In genomic region chr7:100497982-100498381, GRCm38 (mm10) we compare ENCODE assay signal across 25 mouse cellular contexts. TPM values are rescaled to one million over a fixed set of nuclear protein-coding genes. Genes with fewer than 3 reads are reported as not detected.
A peak's percentile ranks its signal among the peaks of the same experiment; 100 is the strongest.
DNase-seq lines count a peak whose midpoint lies in the region; ATAC-seq and TF ChIP-seq lines count a peak whose summit lies in the region.
"Had no signal": no experiment of that assay in that cellular context is flagged by ENCODE, and none has a peak within 500 bp of the region (broad histone marks: within the 10 kb centered on the region; RNA-seq: fewer than 3 reads in every experiment).

No protein-coding gene starts in this region.

- peak; percentile 23 for DNase-seq in CD4-positive, CD25-positive, alpha-beta regulatory T cell, adult 2 months (ENCODE audit: low read depth, low spot score)
- DNase-seq in liver, embryonic 13.5 days, result no peak
- no peak for DNase-seq in liver, embryonic 11.5 days (ENCODE audit: low spot score)
- DNase-seq in G1E (ENCODE audit: low spot score), result no peak
- peak; percentile 28 for DNase-seq in naive thymus-derived CD4-positive, alpha-beta T cell, adult 2 months (ENCODE audit: low read depth)
- DNase-seq in cerebellum, postnatal 14 days, result no peak
- DNase-seq: adrenal gland, postnatal 10 days; B cell, adult 2 months; cerebellum, adult 11 months; cerebellum, adult 8-10 months; cerebellum, postnatal 25 days; gastrocnemius, adult 2 months; gastrocnemius, postnatal 36 days; heart, adult 2 months; heart, postnatal 14 days had no signal

- no peaks in the 10 kb centered on the region for H3K27me3 ChIP-seq in liver, embryonic 13.5 days
- H3K27me3 ChIP-seq in liver, embryonic 11.5 days (replicated peaks; ENCODE audit: control insufficient read depth, insufficient read depth, low read length), result no peaks in the 10 kb centered on the region
- peaks cover 4% of the 10 kb centered on the region; the same call in 1 of the 2 replicates for H3K27me3 ChIP-seq in G1E (ENCODE audit: insufficient read depth, low read length)
- H3K27me3 ChIP-seq: CH12.LX; heart, embryonic 15.5 days had no signal

- no peak overlapping the region for H3K9ac ChIP-seq in liver, embryonic 13.5 days
- H3K9ac ChIP-seq in liver, embryonic 11.5 days (ENCODE audit: low read depth, low read length), result no peak overlapping the region
- H3K9ac ChIP-seq: embryonic facial prominence, embryonic 12.5 days; heart, embryonic 15.5 days; hindbrain, embryonic 13.5 days had no signal

- H3K4me1 ChIP-seq in liver, embryonic 13.5 days (replicated peaks), result peaks cover 87% of the 10 kb centered on the region
- peaks cover 37% of the 10 kb centered on the region for H3K4me1 ChIP-seq in liver, embryonic 11.5 days (replicated peaks; ENCODE audit: control insufficient read depth, insufficient read depth, low read length)
- H3K4me1 ChIP-seq in G1E (ENCODE audit: insufficient read depth, low read depth, low read length), result peaks cover 85% of the 10 kb centered on the region

- peaks cover 71% of the 10 kb centered on the region for H3K36me3 ChIP-seq in liver, embryonic 13.5 days
- H3K36me3 ChIP-seq in liver, embryonic 11.5 days (ENCODE audit: control insufficient read depth, insufficient read depth, low read length), result peaks cover 40% of the 10 kb centered on the region
- H3K36me3 ChIP-seq in G1E (replicated peaks), result peaks cover 73% of the 10 kb centered on the region

- ATAC-seq in CD4-positive, CD25-positive, alpha-beta regulatory T cell, adult 4 months, result no peak
- no peak for ATAC-seq in liver, embryonic 13.5 days (ENCODE audit: low read depth)
- ATAC-seq in liver, embryonic 11.5 days (replicated peaks; ENCODE audit: low FRiP score), result no peak
- ATAC-seq in G1E (ENCODE audit: extremely low read depth, insufficient number of reproducible peaks, low FRiP score, poor library complexity, severe bottlenecking), result no peak
- ATAC-seq: forebrain, embryonic 14.5 days had no signal

- H3K4me2 ChIP-seq in liver, embryonic 13.5 days, result peak overlapping the region; percentile 94
- no peak overlapping the region for H3K4me2 ChIP-seq in liver, embryonic 11.5 days
- H3K4me2 ChIP-seq: embryonic facial prominence, embryonic 12.5 days; heart, embryonic 11.5 days; heart, embryonic 15.5 days; hindbrain, embryonic 13.5 days had no signal

- 0 out of 2 replicates have a peak overlapping the region, but pooled peaks have one; percentile 87 for H3K27ac ChIP-seq in liver, embryonic 13.5 days
- no peak overlapping the region for H3K27ac ChIP-seq in liver, embryonic 11.5 days (ENCODE audit: low read depth, low read length)
- H3K27ac ChIP-seq: embryonic facial prominence, embryonic 12.5 days; gastrocnemius, adult 2 months; heart, adult 2 months; heart, embryonic 15.5 days; hindbrain, embryonic 13.5 days had no signal

- 86% methylated on average over 13 of the region's 13 CpGs for WGBS in liver, embryonic 13.5 days (ENCODE audit: insufficient replicate concordance)
- 95% methylated on average over 13 of the region's 13 CpGs for WGBS in liver, embryonic 11.5 days

- peak overlapping the region; percentile 80 for H3K4me3 ChIP-seq in liver, embryonic 13.5 days (replicated peaks)
- no peak overlapping the region for H3K4me3 ChIP-seq in liver, embryonic 11.5 days (ENCODE audit: low read depth, low read length)
- peak overlapping the region; percentile 50; the same call in 1 of the 2 replicates for H3K4me3 ChIP-seq in G1E (ENCODE audit: low read depth, low read length)
- H3K4me3 ChIP-seq: embryonic facial prominence, embryonic 12.5 days; gastrocnemius, adult 2 months; heart, adult 2 months; heart, embryonic 15.5 days; hindbrain, embryonic 13.5 days had no signal

- no peaks in the 10 kb centered on the region for H3K9me3 ChIP-seq in liver, embryonic 13.5 days (replicated peaks)
- H3K9me3 ChIP-seq in liver, embryonic 11.5 days (ENCODE audit: control insufficient read depth, low read length), result no peaks in the 10 kb centered on the region
- no peaks in the 10 kb centered on the region for H3K9me3 ChIP-seq in G1E (replicated peaks)
- H3K9me3 ChIP-seq: embryonic facial prominence, embryonic 12.5 days; heart, embryonic 15.5 days; hindbrain, embryonic 13.5 days had no signal

- TF ChIP-seq CTCF in G1E (IDR thresholded peaks at IDR 0.05; ENCODE audit: low read depth, low read length), result no peak

RNA-seq across cellular contexts. Expression of gene Ucp2, which starts 4.8 kb away (rescaled TPM):
- polyA plus RNA-seq in CD4-positive, CD25-positive, alpha-beta regulatory T cell, adult 4 months (2017; shearing (Covaris generic)), result 1,000 to 10,000 TPM; 1,055 to 1,337 TPM
- polyA plus RNA-seq in liver, embryonic 13.5 days (2015; fragmentation: Nextera tagmentation; extraction: Ambion mirVana), result 673 and 808 TPM in 2 replicates
- 487 and 491 TPM in 2 replicates for polyA plus RNA-seq in liver, embryonic 11.5 days (2014; fragmentation: Nextera tagmentation; extraction: Ambion mirVana)
- 688 and 701 TPM in 2 replicates for total RNA-seq in G1E (2014; fragmentation: Nextera tagmentation)
- total RNA-seq in G1E (2017), result 142 and 164 TPM in 2 replicates
- 838 and 989 TPM in 2 replicates for polyA plus RNA-seq in G1E (2012)

RNA-seq across cellular contexts. Expression of gene Dnajb13, which starts 16.8 kb away (rescaled TPM):
- 10 to 100 TPM; 20.0 to 20.3 TPM for polyA plus RNA-seq in CD4-positive, CD25-positive, alpha-beta regulatory T cell, adult 4 months (2017; shearing (Covaris generic))
- 2.5 TPM in 2 replicates for polyA plus RNA-seq in liver, embryonic 13.5 days (2015; fragmentation: Nextera tagmentation; extraction: Ambion mirVana)
- 1.2 and 1.6 TPM in 2 replicates for polyA plus RNA-seq in liver, embryonic 11.5 days (2014; fragmentation: Nextera tagmentation; extraction: Ambion mirVana)
- total RNA-seq in G1E (2014; fragmentation: Nextera tagmentation) (not detected in 2 replicates), G1E (2017) (0.16 and 0.35 TPM in 2 replicates)
- polyA plus RNA-seq in G1E (2012), result not detected in 2 replicates
- total RNA-seq: gastrocnemius, adult 2 months; gastrocnemius, postnatal 36 days; heart, adult 2 months; heart, postnatal 14 days had no signal

RNA-seq across cellular contexts. Expression of gene Ucp3, which starts 25.2 kb away (rescaled TPM):
- polyA plus RNA-seq in CD4-positive, CD25-positive, alpha-beta regulatory T cell, adult 4 months (2017; shearing (Covaris generic)), result not detected
- not detected in 2 replicates for polyA plus RNA-seq in liver, embryonic 13.5 days (2015; fragmentation: Nextera tagmentation; extraction: Ambion mirVana)
- not detected in 2 replicates for polyA plus RNA-seq in liver, embryonic 11.5 days (2014; fragmentation: Nextera tagmentation; extraction: Ambion mirVana)
- total RNA-seq in G1E (2014; fragmentation: Nextera tagmentation) (not detected in 2 replicates), G1E (2017) (0.33 TPM in 1 of 2 replicates, not detected in the other)
- not detected in 2 replicates for polyA plus RNA-seq in G1E (2012)
- total RNA-seq: CH12.LX; hematopoietic stem cell, adult 5-6 weeks; MEL had no signal
- polyA plus RNA-seq: brain, embryonic 14.5 days; embryonic facial prominence, embryonic 12.5 days; forebrain, embryonic 14.5 days; heart, embryonic 11.5 days; hindbrain, embryonic 13.5 days had no signal

RNA-seq across cellular contexts. Expression of gene Coa4, which starts 38.9 kb away (rescaled TPM):
- polyA plus RNA-seq in CD4-positive, CD25-positive, alpha-beta regulatory T cell, adult 4 months (2017; shearing (Covaris generic)), result 10 to 100 TPM; 22.0 to 29.5 TPM
- 14.0 and 14.3 TPM in 2 replicates for polyA plus RNA-seq in liver, embryonic 13.5 days (2015; fragmentation: Nextera tagmentation; extraction: Ambion mirVana)
- 26.3 and 27.5 TPM in 2 replicates for polyA plus RNA-seq in liver, embryonic 11.5 days (2014; fragmentation: Nextera tagmentation; extraction: Ambion mirVana)
- total RNA-seq in G1E (2014; fragmentation: Nextera tagmentation), result 15.4 and 20.0 TPM in 2 replicates
- total RNA-seq in G1E (2017), result 21.9 and 22.0 TPM in 2 replicates
- 9.1 and 9.6 TPM in 2 replicates for polyA plus RNA-seq in G1E (2012)

Comparison
In these comparisons a context has a peak if more than half of its experiments do, and no peak if none do; other contexts are left out.
1. DNase-seq: peak in CD4-positive, CD25-positive, alpha-beta regulatory T cell, adult 2 months (single experiment) and naive thymus-derived CD4-positive, alpha-beta T cell, adult 2 months (single experiment); none in liver, embryonic 13.5 days (single experiment), liver, embryonic 11.5 days (single experiment), G1E (single experiment) and cerebellum, postnatal 14 days (0 of 2).